Mouse (Mus musculus) layer of hippocampus, postnatal 10 days (tissue): ENCODE results near the gene Cbl. TPM values are rescaled to one million over a fixed set of nuclear protein-coding genes. Genes with fewer than 3 reads are reported as not detected.
A peak's percentile ranks its signal among the peaks of the same experiment; 100 is the strongest.

Experiments used
- DNase-seq, 2 experiments: peaks; one replicate each; pipeline ENCODE4 v3.0.0; 2021; ENCODE audit warnings: low spot score in 2 of 2
- total RNA-seq, 2 experiments: library from RNA; stranded (reverse); gene quantifications; 2 replicates each; pipeline ENCODE4 v1.2.3; 2021

Gene Cbl
- total RNA-seq, 2 experiments from 2014 or later, result 55.1 to 58.4 TPM

DNA sequence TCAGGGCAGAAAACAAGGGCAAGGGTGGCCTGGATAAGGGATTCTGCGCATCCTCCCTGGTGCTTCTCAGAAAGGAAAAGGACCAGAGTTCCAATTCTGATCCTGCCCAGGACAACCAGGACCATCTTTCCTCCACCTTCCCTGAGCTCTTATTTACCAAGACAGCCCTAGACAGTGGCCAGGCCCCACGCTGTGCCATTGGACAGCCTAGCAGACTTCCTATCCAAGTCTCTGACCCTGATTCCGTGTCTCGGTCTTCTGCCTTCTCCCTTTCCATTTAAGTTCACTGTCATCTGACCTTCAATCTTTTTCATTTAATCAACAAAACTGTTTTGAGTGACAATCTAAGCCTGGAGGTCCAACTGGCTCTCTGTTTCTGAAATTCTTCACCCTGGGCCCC is 127.3 kb downstream of the Cbl start:
- no peak for DNase-seq

DNA sequence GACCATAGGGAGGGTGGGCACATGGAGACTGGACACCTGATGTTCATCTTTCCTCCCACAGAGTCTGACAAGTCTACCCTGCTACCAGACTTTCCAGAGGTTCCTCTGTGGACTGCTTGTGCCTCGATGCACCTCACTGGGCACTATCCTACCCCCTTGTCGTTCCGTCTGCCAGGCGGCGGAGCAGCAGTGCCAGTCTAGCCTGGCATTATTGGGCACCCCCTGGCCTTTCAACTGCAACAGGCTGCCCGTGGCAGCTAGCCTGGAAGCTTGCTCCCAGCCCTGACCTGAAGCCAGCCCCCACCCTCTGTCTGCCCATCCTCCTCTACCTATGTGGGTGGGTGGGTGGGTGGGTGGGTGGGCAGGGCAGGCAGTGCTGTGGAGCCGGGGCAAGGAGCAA is 127.7 kb downstream of the Cbl start:
- DNase-seq, result no peak

DNA sequence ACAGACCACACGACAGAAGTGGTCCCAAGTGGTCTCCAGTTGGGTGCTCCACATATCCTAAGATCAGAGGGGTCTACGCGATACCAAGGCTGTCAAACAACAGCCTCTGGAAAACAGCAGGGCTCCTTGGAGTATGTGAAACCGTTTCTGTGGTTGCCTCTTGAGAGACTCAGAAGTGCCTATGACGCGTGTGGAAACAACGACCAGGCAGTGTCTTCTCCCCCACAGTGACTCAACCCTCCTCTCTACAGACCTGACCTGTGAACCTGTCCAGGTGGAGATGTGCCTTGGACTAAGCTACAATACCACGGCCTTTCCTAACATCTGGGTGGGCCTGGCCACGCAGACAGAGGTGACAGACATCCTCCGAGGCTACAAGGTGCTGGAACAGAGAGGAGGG is 128.1 kb downstream of the Cbl start:
- DNase-seq, result no peak

DNA sequence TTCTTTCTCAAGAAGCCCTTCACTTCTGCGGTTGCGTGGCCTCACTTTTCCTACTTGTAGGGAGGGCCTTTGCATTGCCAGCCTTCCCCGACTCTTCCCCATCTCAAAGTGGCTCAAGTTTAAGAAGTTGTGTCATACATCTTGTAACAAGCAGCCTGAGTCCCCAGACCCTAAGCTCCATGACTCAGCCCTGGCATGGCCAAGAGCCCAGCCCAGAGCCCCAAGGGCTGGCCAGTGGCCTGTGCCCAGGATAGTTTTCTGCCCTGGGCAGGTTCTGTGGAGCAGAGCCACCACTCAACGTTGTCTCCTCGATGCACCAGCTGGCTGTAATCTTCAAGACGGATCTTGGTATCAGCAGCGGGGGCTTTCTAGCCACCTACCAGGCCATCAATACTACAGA is 129.0 kb downstream of the Cbl start:
- DNase-seq, result no peak

DNA sequence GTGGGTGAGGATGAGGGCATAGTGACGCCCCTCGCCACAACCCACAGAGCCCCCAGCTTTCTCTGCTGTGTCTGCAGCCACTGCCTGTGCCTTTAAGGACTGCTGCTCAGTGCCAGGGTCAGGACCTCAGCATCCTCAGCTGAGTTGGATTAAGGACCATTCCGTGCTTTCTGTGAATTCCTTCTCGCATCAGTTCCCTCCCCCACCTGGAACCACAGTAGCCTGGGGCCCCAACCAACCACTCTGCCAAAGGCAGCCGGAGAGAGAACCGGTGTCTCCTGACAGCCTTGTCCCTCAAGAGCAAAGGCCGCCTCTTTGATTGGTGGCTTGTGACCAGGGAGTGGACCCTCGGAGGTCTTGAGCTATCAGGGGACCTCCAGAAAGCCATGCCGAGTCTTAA is 132.4 kb downstream of the Cbl start, which contains the start of gene Mfrp:
Gene Mfrp (plus strand): TSS at position 240 of the 400 bp plus-strand sequence.
- no peak for DNase-seq

DNA sequence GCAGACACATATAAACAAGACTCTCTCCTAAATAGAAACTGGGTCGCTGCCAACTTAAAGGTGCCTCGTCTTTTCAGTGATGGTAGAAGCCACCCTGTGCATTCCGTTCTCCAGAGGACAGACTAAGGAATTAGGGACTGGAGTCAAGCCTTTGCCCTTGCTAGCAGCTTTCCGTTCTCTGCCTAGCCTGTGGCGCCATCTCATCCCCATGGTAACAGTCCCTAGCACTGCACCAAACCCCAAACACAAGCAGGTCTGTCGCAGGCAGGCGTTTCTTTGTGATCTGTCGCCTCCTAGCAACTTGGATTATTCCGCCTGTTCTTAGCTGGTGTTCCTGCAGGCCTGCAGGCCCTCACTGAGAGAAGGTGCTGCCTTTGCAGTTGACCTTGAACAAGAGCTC is 137.3 kb downstream of the Cbl start:
- DNase-seq, result peak; percentile 61 to 62

DNA sequence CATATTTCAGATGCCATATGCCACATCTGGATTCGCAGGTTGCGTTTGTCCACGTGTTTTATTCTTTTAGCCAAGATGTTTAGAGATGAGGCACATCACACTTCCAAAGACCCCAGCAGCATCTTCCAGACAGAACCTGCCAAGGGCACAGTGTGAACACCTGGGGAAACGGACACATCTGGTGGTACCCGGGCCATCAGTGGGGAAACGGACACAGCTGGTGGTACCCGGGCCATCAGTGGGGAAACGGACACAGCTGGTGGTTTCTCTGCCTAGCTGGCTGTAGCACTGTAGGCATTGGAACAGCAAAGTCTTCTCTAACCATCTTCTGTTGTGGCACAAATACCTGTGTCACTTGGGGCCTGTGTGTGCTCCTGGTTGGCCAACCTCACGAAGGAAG is 138.1 kb downstream of the Cbl start:
- no peak for DNase-seq

DNA sequence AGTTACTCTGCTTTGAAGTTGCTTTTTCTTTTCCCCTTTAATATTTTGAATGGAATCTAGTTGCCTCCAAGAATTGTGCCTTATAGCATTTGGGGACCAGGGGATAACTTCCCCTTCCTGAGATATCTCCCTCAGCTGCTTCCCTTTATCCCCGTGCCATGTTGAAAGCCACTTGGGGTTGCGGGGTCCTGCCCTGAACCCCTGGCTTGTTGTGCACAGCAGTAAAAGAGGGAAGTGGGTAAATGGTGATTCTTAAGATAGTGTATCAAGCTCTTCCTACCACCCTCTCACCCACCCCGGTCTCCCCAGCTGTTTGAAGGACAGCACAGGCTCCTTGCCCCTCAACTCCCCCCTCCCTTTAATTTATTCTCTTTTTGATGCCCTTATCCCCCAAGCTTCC is 139.1 kb downstream of the Cbl start:
- no peak for DNase-seq

DNA sequence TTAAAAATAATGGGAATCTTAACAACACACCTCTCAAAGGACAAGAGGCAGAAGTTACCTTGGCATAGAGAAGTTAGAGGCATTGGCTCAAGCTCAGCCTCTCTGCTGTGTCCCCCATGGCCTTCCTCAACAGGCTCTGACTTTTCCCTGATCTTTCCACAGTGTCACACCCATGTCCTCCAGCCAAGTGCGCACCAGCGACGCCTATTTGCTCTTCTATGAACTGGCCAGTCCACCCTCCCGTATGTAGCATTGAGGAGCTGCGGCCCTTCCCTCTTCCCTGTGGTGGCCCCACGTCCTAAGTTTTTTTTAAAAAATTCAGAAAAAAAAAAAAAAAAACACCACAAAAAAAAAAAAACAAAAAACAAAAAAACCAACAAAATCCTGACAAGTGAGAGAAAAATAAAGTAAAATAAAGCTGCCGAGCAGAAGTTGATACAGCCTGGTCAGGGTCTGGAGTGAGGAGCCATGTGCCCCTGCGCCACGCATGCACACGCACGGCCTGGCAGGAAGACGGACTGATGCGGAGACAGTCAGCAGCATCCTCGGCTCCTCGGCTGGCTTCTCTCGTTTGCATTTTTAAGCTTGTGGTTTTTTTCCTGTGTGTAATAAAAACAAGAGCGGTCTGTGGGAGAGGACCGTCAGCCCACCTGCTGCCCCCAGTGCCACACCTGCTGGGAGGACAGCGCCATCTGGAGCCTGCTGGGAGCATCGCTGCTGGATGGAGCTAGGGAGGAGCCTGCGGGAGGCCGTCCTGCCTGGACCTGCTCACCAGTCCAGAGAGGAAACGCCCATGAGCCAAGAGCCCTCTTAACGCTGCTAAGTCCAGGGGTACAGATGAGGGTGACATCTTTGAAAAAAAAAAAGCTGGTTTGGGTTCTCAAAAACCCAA is 140.0 kb downstream of the Cbl start:
- DNase-seq, result peak; percentile 86 to 91

Other genes with a start within 250 kb of the Cbl start
- 100 to 1,000 TPM; 644 to 646 TPM for gene Thy1, start 190.7 kb downstream of the Cbl start, total RNA-seq
- 10 to 100 TPM; 41.7 to 47.2 TPM for gene Usp2, start 167.0 kb downstream of the Cbl start, total RNA-seq
- 1 to 10 TPM in 1 of 2 experiments, not detected in 1; 2.4 TPM for gene Mfrp, start 132.3 kb downstream of the Cbl start, total RNA-seq
- gene C1qtnf5, start 126.8 kb downstream of the Cbl start, total RNA-seq, result 10 to 100 TPM; 16.0 to 17.6 TPM
- under 1 TPM in 1 of 2 experiments, not detected in 1; 0.43 TPM for gene Gm49380, start 120.5 kb downstream of the Cbl start, total RNA-seq
- gene Rnf26, start 120.5 kb downstream of the Cbl start, total RNA-seq, result 10 to 100 TPM; 30.5 to 30.6 TPM
- gene Mcam, start 99.6 kb downstream of the Cbl start, total RNA-seq, result 10 to 100 TPM; 18.8 to 21.8 TPM
- 1 to 10 TPM; 7.2 to 9.2 TPM for gene Ccdc153, start 6.6 kb upstream of the Cbl start, total RNA-seq
- 1 to 10 TPM in 1 of 2 experiments, under 1 TPM in 1; 0.98 to 1.0 TPM for gene Pdzd3, start 17.4 kb upstream of the Cbl start, total RNA-seq
- gene Nlrx1, start 34.5 kb upstream of the Cbl start, total RNA-seq, result 10 to 100 TPM; 11.5 to 11.6 TPM
- gene Abcg4, start 54.6 kb upstream of the Cbl start, total RNA-seq, result 10 to 100 TPM; 73.5 to 76.2 TPM
- gene Hinfp, start 71.6 kb upstream of the Cbl start, total RNA-seq, result 10 to 100 TPM; 25.9 to 26.5 TPM
- 100 to 1,000 TPM; 108 to 115 TPM for gene C2cd2l, start 86.2 kb upstream of the Cbl start, total RNA-seq
- gene Dpagt1, start 92.0 kb upstream of the Cbl start, total RNA-seq, result 10 to 100 TPM; 16.5 to 18.5 TPM
- 10 to 100 TPM; 69.9 to 74.3 TPM for gene H2afx, start 100.6 kb upstream of the Cbl start, total RNA-seq
- gene Hmbs, start 110.2 kb upstream of the Cbl start, total RNA-seq, result 10 to 100 TPM; 18.9 to 32.5 TPM
- 10 to 100 TPM; 39.6 to 44.2 TPM for gene Vps11, start 127.6 kb upstream of the Cbl start, total RNA-seq
- gene Hyou1, start 145.4 kb upstream of the Cbl start, total RNA-seq, result 10 to 100 TPM; 87.6 to 89.7 TPM
- gene Slc37a4, start 162.8 kb upstream of the Cbl start, total RNA-seq, result 10 to 100 TPM; 36.4 to 39.0 TPM
- gene Rps25, start 173.1 kb upstream of the Cbl start, total RNA-seq, result 100 to 1,000 TPM; 701 to 748 TPM
- gene Trappc4, start 173.6 kb upstream of the Cbl start, total RNA-seq, result 100 to 1,000 TPM in 1 of 2 experiments, 10 to 100 TPM in 1; 84.2 to 109 TPM
- 10 to 100 TPM; 20.7 to 22.4 TPM for gene Ccdc84, start 184.5 kb upstream of the Cbl start, total RNA-seq
- gene Foxr1, start 207.1 kb upstream of the Cbl start, total RNA-seq, result not detected
- gene Upk2, start 220.9 kb upstream of the Cbl start, total RNA-seq, result not detected
- gene Bcl9l, start 248.8 kb upstream of the Cbl start, total RNA-seq, result 10 to 100 TPM; 91.2 to 97.7 TPM